Mouse (Mus musculus) lung, postnatal 0 days (tissue): ENCODE measurements around the gene Hpn.

Source experiments
- CTCF ChIP-seq: IDR thresholded peaks from 2 replicates; pipeline ENCODE4 v1.5.1; 2016; ENCODE audit warnings: antibody characterized with exemption, mild to moderate bottlenecking
- EP300 ChIP-seq: IDR thresholded peaks from 2 replicates; pipeline ENCODE4 v1.6.1; 2016; ENCODE audit warnings: antibody characterized with exemption, mild to moderate bottlenecking, control low read depth

GRCm38 (mm10) chr7:31074713-31075069 is 40.4 kb downstream of the Hpn start:
- TF ChIP-seq EP300 (no peak), CTCF (no peak)
